22 mouse cellular contexts compared by ENCODE assay signal in the genomic region with DNA sequence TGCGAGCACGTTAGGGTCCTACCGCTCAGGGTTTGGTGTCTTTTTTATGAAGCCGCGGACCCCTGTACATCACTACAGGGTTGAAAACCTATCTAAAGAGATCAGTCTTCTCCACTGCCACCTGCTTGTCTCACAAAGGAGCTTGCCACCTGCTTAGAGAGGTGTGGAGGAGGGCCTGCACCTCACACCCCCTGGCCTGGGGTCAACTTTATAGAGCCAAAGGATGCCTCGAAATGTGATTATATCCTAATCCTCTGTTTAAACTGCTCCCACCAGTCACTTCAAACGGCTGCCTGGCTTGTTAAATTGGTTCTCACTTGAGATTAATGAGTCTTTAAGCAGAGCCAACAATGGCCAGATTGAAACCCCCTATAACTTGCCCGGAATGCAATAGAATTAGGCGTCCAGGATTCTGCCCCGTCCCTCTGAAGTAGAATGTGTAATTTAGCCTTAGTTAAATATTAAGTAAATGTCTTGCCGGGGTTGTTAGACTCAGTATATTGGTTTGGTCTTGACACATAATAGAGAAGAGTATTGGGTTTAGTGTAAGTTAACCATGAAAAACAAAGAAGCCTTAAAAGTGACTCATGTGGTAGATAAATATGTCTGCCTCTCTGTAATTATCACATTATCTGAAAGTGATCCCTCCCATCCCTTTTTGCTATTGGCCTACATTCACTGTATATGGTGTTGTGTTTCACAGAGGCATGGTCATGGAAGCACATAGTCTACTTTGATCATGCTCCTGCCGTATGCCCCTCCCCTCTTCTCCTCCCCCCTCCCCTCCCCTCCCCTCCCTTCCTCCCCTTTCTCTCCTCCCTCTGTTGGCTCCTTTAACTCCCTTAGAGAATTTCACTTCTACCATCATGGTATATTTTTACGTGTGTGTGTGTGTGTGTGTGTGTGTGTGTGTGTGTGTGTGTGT. TPM values are rescaled to one million over a fixed set of nuclear protein-coding genes. Genes with fewer than 3 reads are reported as not detected.
A peak's percentile ranks its signal among the peaks of the same experiment; 100 is the strongest.
DNase-seq lines count a peak whose midpoint lies in the region; ATAC-seq lines count a peak whose summit lies in the region.
"Had no signal": no experiment of that assay in that cellular context is flagged by ENCODE, and none has a peak within 500 bp of the region (broad histone marks: within the 10 kb centered on the region; RNA-seq: fewer than 3 reads in every experiment).

No protein-coding gene starts in this region.

- 15% methylated on average over 13 of the region's 13 CpGs for WGBS in forebrain, embryonic 12.5 days
- WGBS in forebrain, embryonic 16.5 days = 16% methylated on average over 13 of the region's 13 CpGs
- WGBS in midbrain, embryonic 13.5 days = 31% methylated on average over 13 of the region's 13 CpGs
- WGBS in midbrain, embryonic 10.5 days = 44% methylated on average over 13 of the region's 13 CpGs
- WGBS in intestine, embryonic 14.5 days = 56% methylated on average over 13 of the region's 13 CpGs

- H3K4me1 ChIP-seq in forebrain, embryonic 12.5 days = peaks cover 19% of the 10 kb centered on the region
- H3K4me1 ChIP-seq in forebrain, embryonic 16.5 days (replicated peaks; ENCODE audit: control insufficient read depth, insufficient read depth, low read length) = peaks cover 4% of the 10 kb centered on the region; the same call in 1 of the 2 replicates
- no peaks in the 10 kb centered on the region for H3K4me1 ChIP-seq in midbrain, embryonic 13.5 days (replicated peaks)
- peaks cover 27% of the 10 kb centered on the region for H3K4me1 ChIP-seq in midbrain, embryonic 10.5 days
- H3K4me1 ChIP-seq in intestine, embryonic 14.5 days (replicated peaks; ENCODE audit: control insufficient read depth, insufficient read depth, low read length) = no peaks in the 10 kb centered on the region; the same call in 1 of the 2 replicates
- H3K4me1 ChIP-seq: heart, embryonic 15.5 days; limb, embryonic 12.5 days; liver, embryonic 13.5 days had no signal

- H3K4me3 ChIP-seq in forebrain, embryonic 12.5 days (replicated peaks) = no peak overlapping the region
- no peak overlapping the region for H3K4me3 ChIP-seq in forebrain, embryonic 16.5 days (replicated peaks; ENCODE audit: low read length)
- no peak overlapping the region for H3K4me3 ChIP-seq in midbrain, embryonic 13.5 days (replicated peaks)
- H3K4me3 ChIP-seq in midbrain, embryonic 10.5 days = no peak overlapping the region
- H3K4me3 ChIP-seq in intestine, embryonic 14.5 days (ENCODE audit: low read depth, low read length) = no peak overlapping the region
- H3K4me3 ChIP-seq: heart, adult 2 months; heart, embryonic 15.5 days; hindbrain, embryonic 10.5 days; layer of hippocampus, adult 2 months; limb, embryonic 12.5 days; liver, embryonic 13.5 days had no signal

- H3K27ac ChIP-seq in forebrain, embryonic 12.5 days = 0 out of 2 replicates have a peak overlapping the region, but pooled peaks have one; percentile 21
- no peak overlapping the region for H3K27ac ChIP-seq in forebrain, embryonic 16.5 days (ENCODE audit: low read length)
- H3K27ac ChIP-seq in midbrain, embryonic 13.5 days = no peak overlapping the region
- H3K27ac ChIP-seq in midbrain, embryonic 10.5 days (replicated peaks) = no peak overlapping the region
- H3K27ac ChIP-seq in intestine, embryonic 14.5 days (ENCODE audit: low read depth) = no peak overlapping the region
- H3K27ac ChIP-seq: heart, adult 2 months; heart, embryonic 15.5 days; hindbrain, embryonic 10.5 days; layer of hippocampus, adult 2 months; limb, embryonic 12.5 days; liver, embryonic 13.5 days had no signal

- no peak overlapping the region for H3K9ac ChIP-seq in forebrain, embryonic 12.5 days
- no peak overlapping the region for H3K9ac ChIP-seq in forebrain, embryonic 16.5 days (replicated peaks; ENCODE audit: low read depth, low read length)
- no peak overlapping the region for H3K9ac ChIP-seq in midbrain, embryonic 13.5 days (replicated peaks)
- no peak overlapping the region for H3K9ac ChIP-seq in intestine, embryonic 14.5 days (ENCODE audit: low read length)
- H3K9ac ChIP-seq: heart, embryonic 15.5 days; limb, embryonic 12.5 days; liver, embryonic 13.5 days had no signal

- H3K9me3 ChIP-seq in forebrain, embryonic 12.5 days = no peaks in the 10 kb centered on the region
- H3K9me3 ChIP-seq in forebrain, embryonic 16.5 days (ENCODE audit: control insufficient read depth, low read length) = no peaks in the 10 kb centered on the region
- H3K9me3 ChIP-seq in midbrain, embryonic 13.5 days = no peaks in the 10 kb centered on the region
- no peaks in the 10 kb centered on the region for H3K9me3 ChIP-seq in midbrain, embryonic 10.5 days (replicated peaks)
- H3K9me3 ChIP-seq in intestine, embryonic 14.5 days (ENCODE audit: control insufficient read depth, low read length) = no peaks in the 10 kb centered on the region
- H3K9me3 ChIP-seq: heart, embryonic 15.5 days; hindbrain, embryonic 10.5 days; limb, embryonic 12.5 days; liver, embryonic 13.5 days had no signal

- peak; percentile 67; the same call in 1 of the 2 replicates for ATAC-seq in forebrain, embryonic 12.5 days (ENCODE audit: low FRiP score)
- no peak for ATAC-seq in forebrain, embryonic 16.5 days
- ATAC-seq in midbrain, embryonic 13.5 days = 0 out of 2 replicates have a peak, but pooled peaks have one; percentile 37
- ATAC-seq in intestine, embryonic 14.5 days (replicated peaks; ENCODE audit: low FRiP score, low TSS enrichment, low read depth) = 0 out of 2 replicates have a peak, but pooled peaks have one; percentile 55
- ATAC-seq: activated CD4-positive, CD25-positive, alpha-beta regulatory T cell, adult 4 months; midbrain, embryonic 16.5 days had no signal

- DNase-seq in midbrain, embryonic 10.5 days (ENCODE audit: low spot score) = no peak
- no peak for DNase-seq in intestine, embryonic 14.5 days (ENCODE audit: low spot score)
- no peak for DNase-seq in layer of hippocampus, adult 9-11 months
- DNase-seq in thymus, postnatal 14 days = no peak
- DNase-seq: adrenal gland, postnatal 14 days; B cell, adult 2 months; cerebellum, adult 18-20 months; cerebellum, postnatal 36 days; gastrocnemius, postnatal 10 days; heart, adult 2 months; liver, embryonic 13.5 days; right cerebral cortex, postnatal 14 days; thymus, postnatal 25 days had no signal

- H3K36me3 ChIP-seq in forebrain, embryonic 12.5 days (replicated peaks) = no peaks in the 10 kb centered on the region
- no peaks in the 10 kb centered on the region for H3K36me3 ChIP-seq in forebrain, embryonic 16.5 days (ENCODE audit: control insufficient read depth, insufficient read depth)
- no peaks in the 10 kb centered on the region for H3K36me3 ChIP-seq in midbrain, embryonic 13.5 days
- no peaks in the 10 kb centered on the region for H3K36me3 ChIP-seq in midbrain, embryonic 10.5 days
- H3K36me3 ChIP-seq in intestine, embryonic 14.5 days (ENCODE audit: control insufficient read depth, insufficient read depth, low read length) = no peaks in the 10 kb centered on the region
- H3K36me3 ChIP-seq: heart, embryonic 15.5 days; hindbrain, embryonic 10.5 days; limb, embryonic 12.5 days; liver, embryonic 13.5 days had no signal

- no peak overlapping the region for H3K4me2 ChIP-seq in forebrain, embryonic 12.5 days
- H3K4me2 ChIP-seq in forebrain, embryonic 16.5 days (ENCODE audit: low read length) = no peak overlapping the region
- H3K4me2 ChIP-seq in midbrain, embryonic 13.5 days (replicated peaks) = no peak overlapping the region
- no peak overlapping the region for H3K4me2 ChIP-seq in intestine, embryonic 14.5 days (ENCODE audit: low read length)
- H3K4me2 ChIP-seq: heart, embryonic 15.5 days; limb, embryonic 12.5 days; liver, embryonic 13.5 days had no signal

- peaks cover 27% of the 10 kb centered on the region for H3K27me3 ChIP-seq in forebrain, embryonic 12.5 days
- 0 out of 2 replicates have a peak, but pooled peaks cover 2% of the 10 kb centered on the region for H3K27me3 ChIP-seq in forebrain, embryonic 16.5 days (replicated peaks; ENCODE audit: control insufficient read depth, insufficient read depth, low read length)
- peaks cover 12% of the 10 kb centered on the region; the same call in 1 of the 2 replicates for H3K27me3 ChIP-seq in midbrain, embryonic 13.5 days
- peaks cover 53% of the 10 kb centered on the region for H3K27me3 ChIP-seq in midbrain, embryonic 10.5 days (ENCODE audit: low read depth, poor library complexity, severe bottlenecking)
- no peaks in the 10 kb centered on the region for H3K27me3 ChIP-seq in intestine, embryonic 14.5 days (replicated peaks; ENCODE audit: control insufficient read depth, insufficient read depth, low read length)
- H3K27me3 ChIP-seq: heart, embryonic 15.5 days; liver, embryonic 13.5 days had no signal

RNA-seq across cellular contexts. Expression of a gene that starts 54.1 kb away (rescaled TPM):
- 1.5 and 1.7 TPM in 2 replicates for polyA plus RNA-seq in forebrain, embryonic 12.5 days (2016; fragmentation: Nextera tagmentation; extraction: Ambion mirVana)
- 0.43 and 0.89 TPM in 2 replicates for polyA plus RNA-seq in forebrain, embryonic 16.5 days (2015; fragmentation: Nextera tagmentation; extraction: Ambion mirVana)
- 1.1 and 1.6 TPM in 2 replicates for polyA plus RNA-seq in midbrain, embryonic 13.5 days (2015; fragmentation: Nextera tagmentation; extraction: Ambion mirVana)
- polyA plus RNA-seq in midbrain, embryonic 10.5 days (2016; fragmentation: Nextera tagmentation; extraction: Ambion mirVana) = 1.6 and 1.7 TPM in 2 replicates
- 37.8 and 43.2 TPM in 2 replicates for polyA plus RNA-seq in intestine, embryonic 14.5 days (2014; fragmentation: Nextera tagmentation; extraction: Ambion mirVana)

Comparison
In these comparisons a context has a peak if more than half of its experiments do, and no peak if none do; other contexts are left out.
1. RNA of a gene that starts 54.1 kb away (polyA plus RNA-seq): 37.8 to 43.2 TPM in intestine, embryonic 14.5 days; 1.6 to 1.7 TPM in midbrain, embryonic 10.5 days, 1.1 to 1.6 TPM in midbrain, embryonic 13.5 days, 1.5 to 1.7 TPM in forebrain, embryonic 12.5 days and 0.43 to 0.89 TPM in forebrain, embryonic 16.5 days; every median in the first group is over 10 times any median in the second.